Mouse (Mus musculus) NIH3T3 (cell line): Measurements from ENCODE around the gene Vmn1r44.
A peak's percentile ranks its signal among the peaks of the same experiment; 100 is the strongest.
"Not testable (repeated sequence)": the region's sequence is repeated elsewhere in the genome, so short reads cannot be mapped to it uniquely, and the experiment has no call there.

Source experiments
- DNase-seq: peaks from one replicate; pipeline ENCODE4 v3.0.0-alpha.2; 2012; ENCODE audit warnings: low read depth

Vmn1r44 gene

GRCm38 (mm10) chr6:89883360-89883759 lies at the start of gene Vmn1r44:
Gene Vmn1r44, plus strand, starts transcription at chr6:89883660.
- DNase-seq: no peak

GRCm38 (mm10) chr6:89857552-89857951 lies 25.9 kb upstream of the Vmn1r44 start:
- peak; percentile 56 for DNase-seq

- peak; percentile 61 for DNase-seq
Observed at GRCm38 (mm10) chr6:89859839-89860238, 23.6 kb upstream of the Vmn1r44 start.

GRCm38 (mm10) chr6:89863792-89864191 lies 19.7 kb upstream of the Vmn1r44 start:
- no peak for DNase-seq

DNA sequence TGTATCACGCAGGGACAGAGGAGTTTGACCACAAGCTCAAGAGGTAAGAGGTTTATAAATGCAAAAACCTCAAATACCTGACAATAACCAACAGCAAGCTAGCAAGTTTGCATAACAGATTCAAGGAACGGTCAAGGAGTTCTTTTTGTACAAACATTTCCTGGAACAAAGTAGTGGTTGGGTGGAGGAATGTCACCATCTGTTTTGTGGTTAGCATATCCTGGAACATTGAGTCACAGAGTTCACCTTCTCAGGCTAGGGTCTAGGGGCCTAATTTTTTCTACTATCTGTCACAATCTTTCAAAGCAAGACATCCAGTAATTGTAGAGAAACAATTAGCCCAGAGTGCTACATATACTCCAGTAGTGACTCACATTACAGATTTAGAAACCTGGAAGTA lies 16.2 kb upstream of the Vmn1r44 start:
- DNase-seq: peak; percentile 83

- peak; percentile 75 for DNase-seq
Observed at GRCm38 (mm10) chr6:89867976-89868375, 15.5 kb upstream of the Vmn1r44 start.

DNA sequence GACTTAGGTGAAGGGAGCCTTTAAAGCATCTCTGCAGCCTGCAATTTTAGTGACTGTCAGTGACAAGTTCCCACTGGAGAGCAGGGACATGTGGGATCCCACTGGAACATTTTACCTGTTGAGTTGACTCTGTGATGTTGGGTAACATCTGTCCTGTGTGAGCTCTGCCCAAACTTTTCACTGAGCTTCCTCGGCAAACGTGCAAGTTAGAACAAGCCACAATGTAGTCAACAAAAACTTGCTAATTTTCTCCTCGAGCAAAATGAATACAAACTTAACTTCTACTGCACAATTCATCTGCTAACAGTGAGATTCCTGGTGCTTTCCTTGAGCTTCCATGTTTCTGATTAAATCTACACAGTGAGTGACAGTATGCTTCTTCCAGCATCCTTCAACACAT lies 7.1 kb upstream of the Vmn1r44 start, which contains the start of the genes Vmn1r42 and Vmn1r43:
Gene Vmn1r42 (minus strand): TSS at position 101 of the 400 bp plus-strand sequence.
Gene Vmn1r43 (minus strand): TSS at position 101 of the 400 bp plus-strand sequence.
- DNase-seq: not testable (repeated sequence)

DNA sequence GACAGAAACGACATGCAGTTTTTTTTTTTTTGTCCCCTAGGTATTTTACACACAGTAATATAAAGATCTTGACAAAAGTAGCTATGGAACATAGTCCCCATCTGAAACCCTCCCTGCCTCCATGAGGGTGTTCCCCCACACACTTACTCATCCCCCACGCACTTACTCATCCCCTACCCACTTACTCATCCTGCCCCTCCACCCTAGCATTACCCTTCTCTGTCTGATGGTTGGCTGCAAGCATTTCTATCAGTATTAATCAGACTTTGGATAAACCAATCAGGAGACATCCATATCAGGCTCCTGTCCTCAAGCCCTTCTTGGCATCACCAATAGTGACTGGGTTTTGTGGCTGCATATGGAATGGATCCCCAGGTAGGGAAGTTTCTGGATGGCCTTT lies 6.5 kb upstream of the Vmn1r44 start:
- DNase-seq: peak; percentile 64

GRCm38 (mm10) chr6:89880867-89881266 lies 2.6 kb upstream of the Vmn1r44 start:
- peak; percentile 91 for DNase-seq

DNA sequence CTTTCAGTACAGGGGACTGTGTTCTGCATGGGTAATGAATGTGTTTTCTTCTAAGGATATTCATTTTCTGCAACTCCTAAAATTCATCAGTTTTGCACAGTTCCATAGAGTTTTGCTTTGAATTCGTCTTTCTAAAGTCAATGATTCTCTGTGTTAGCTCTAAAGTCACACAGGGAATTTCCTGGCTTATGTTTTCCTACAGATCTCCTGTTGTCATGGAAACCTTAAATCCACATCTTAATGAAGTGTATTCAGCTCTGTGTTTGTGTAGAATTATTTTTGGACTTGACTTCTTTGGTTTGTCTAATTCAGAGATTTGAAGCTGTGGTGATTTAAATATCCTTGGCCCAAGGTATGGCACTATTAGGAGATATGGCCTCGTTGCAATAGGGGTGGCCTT lies 352 bp downstream of the Vmn1r44 start:
- DNase-seq: no peak

- not testable (repeated sequence) for DNase-seq
Observed at GRCm38 (mm10) chr6:89940498-89940897, 57.0 kb downstream of the Vmn1r44 start, which contains the start of gene Vmn1r45. Gene Vmn1r45, minus strand, starts transcription at chr6:89940598.

GRCm38 (mm10) chr6:89940926-89941325 lies 57.5 kb downstream of the Vmn1r44 start:
- DNase-seq: peak; percentile 72
